Mouse (Mus musculus) embryonic fibroblast, embryonic 13.5 days (primary cell): ENCODE results near the gene Smad3. TPM values are rescaled to one million over a fixed set of nuclear protein-coding genes. Genes with fewer than 3 reads are reported as not detected.

Experiments
- H3K27ac ChIP-seq: 2 replicates; pipeline ENCODE4 v1.5.1; 2012; ENCODE audit warnings: low read length, control low read depth, inconsistent platforms; ENCODE audit not compliant: insufficient read depth
- H3K4me1 ChIP-seq: 2 replicates; pipeline ENCODE4 v1.6.1; 2011; ENCODE audit warnings: low read length; ENCODE audit not compliant: control insufficient read depth, insufficient read depth
- H3K4me3 ChIP-seq: 2 replicates; pipeline ENCODE4 v1.5.1; 2011; ENCODE audit warnings: mild to moderate bottlenecking, control low read depth, low read length; ENCODE audit not compliant: insufficient read depth
- CTCF ChIP-seq: IDR thresholded peaks from 2 replicates; pipeline ENCODE4 v1.5.1; 2011; ENCODE audit warnings: mild to moderate bottlenecking, control low read depth, low read length, moderate library complexity, borderline replicate concordance; ENCODE audit not compliant: insufficient read depth
- POLR2A ChIP-seq: IDR thresholded peaks from 2 replicates; pipeline ENCODE4 v1.6.1; 2011; ENCODE audit warnings: low read depth, mild to moderate bottlenecking, control low read depth, low read length, moderate library complexity
- polyA plus RNA-seq: library from polyadenylated mRNA; stranded (reverse); fragments of >200 nt; gene quantifications from 2 replicates; pipeline ENCODE4 v1.2.4, GENCODE M21; 2011; ENCODE audit warnings: low read depth; ENCODE audit not compliant: missing spikeins, insufficient read length

Gene Smad3
- polyA plus RNA-seq, 1 experiment, result 52.4 TPM

DNA sequence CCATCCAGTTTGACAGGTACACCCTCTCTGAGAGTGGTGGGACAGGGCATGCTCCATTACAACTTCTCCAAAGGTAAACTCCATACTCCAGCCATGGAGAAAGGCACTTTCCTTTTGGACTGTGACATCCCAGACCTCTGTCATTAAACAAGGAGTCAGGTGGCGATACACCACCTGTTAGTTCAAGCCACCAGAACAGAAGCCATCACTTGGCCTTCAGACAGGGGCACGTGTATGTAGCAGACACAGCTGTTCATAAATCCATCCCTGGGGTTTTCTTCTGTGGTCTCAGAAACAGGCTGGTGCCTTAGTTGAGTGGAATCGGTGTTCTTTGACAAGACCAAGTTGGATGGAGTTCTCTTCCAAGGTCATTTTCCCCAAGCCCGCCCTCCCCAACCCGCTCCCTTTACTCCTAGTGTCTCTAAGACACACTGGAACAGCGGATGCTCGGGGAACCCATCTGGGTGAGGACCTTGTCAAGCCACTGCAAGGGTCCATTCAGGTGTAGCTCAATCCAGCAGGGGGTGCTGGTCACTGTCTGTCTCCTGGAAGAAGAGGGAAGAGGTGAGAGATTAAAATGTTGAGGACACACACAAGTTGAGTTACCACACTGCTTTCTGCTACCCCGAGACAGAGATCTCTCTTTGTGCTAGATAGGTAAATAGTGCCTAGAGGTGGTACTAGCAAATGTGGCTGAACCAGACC is 107.8 kb downstream of the Smad3 start:
- H3K4me3 ChIP-seq, result no peak overlapping the region
- H3K27ac ChIP-seq, result no peak overlapping the region
- TF ChIP-seq POLR2A (no peak), CTCF (peak; percentile 20; the same call in 1 of the 2 replicates)
- H3K4me1 ChIP-seq, result peaks cover 11% of the 10 kb centered on the region

DNA sequence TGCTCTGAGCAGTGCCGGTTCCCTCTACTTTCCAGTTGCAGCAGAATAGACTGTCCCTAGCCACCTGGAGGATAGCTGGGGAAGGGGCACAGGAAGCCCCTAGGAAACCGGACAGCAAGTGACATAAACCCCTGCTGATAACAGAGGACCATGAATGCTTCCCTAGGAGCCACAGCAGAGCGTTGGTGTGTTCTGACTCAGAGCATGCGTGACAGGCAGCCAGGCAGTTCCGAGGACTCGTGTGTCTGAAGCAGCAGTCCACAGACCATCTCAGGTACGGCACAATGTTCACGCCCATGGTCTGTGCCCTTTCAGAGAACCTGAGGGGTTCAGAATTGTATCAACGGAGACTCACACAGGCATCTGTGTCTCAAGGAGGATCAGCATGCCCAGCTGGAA is 109.3 kb downstream of the Smad3 start:
- no peak overlapping the region for H3K4me3 ChIP-seq
- TF ChIP-seq CTCF, result no peak
- no peak for TF ChIP-seq POLR2A
- no peak overlapping the region for H3K27ac ChIP-seq
- peaks cover 11% of the 10 kb centered on the region for H3K4me1 ChIP-seq

DNA sequence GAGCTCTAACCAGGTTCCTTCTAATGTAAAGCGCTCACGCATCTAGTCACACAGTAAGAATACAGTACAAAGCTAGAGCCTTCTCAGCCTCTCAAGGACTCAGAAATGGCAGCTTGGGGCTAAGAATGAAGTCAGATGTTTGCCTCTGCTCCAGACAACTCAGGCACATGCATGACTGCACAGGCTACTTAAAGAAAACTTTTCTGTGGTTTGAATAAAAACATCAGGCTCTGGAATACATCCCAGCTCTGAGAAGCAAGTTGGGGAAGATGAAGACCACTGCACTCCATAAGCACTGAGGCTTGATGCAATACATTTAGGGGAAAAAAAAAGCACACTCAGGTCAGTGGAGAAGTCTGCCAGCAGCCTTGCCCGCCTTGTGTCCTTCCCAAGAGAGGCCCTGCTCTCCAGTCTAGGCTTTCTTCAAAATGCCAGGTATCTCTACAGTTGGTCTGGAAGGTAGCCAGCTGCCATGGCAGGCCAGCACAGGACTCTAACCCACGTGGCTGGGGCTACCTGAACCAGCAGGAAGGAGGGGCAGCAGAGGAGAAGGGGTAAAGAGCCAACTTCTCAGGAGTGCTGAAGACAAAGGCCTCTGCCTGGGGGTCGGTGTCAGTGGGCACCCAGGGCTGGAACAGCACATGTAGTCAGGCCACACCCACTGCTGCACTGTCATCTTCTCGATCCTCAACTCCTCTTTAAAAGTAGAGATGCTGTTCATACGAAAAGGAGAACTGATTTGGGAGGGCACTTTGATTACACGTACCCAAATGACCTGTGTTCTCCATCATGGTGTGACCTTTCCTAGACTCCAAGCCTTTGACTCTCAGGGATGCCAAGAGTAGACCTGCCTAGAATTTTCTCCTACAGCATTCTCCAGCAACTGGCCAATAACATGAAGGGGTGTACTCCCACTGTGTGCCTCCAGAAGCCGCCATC is 109.9 kb downstream of the Smad3 start:
- peaks cover 11% of the 10 kb centered on the region for H3K4me1 ChIP-seq
- TF ChIP-seq CTCF (no peak), POLR2A (no peak)
- H3K4me3 ChIP-seq, result no peak overlapping the region
- H3K27ac ChIP-seq, result no peak overlapping the region

DNA sequence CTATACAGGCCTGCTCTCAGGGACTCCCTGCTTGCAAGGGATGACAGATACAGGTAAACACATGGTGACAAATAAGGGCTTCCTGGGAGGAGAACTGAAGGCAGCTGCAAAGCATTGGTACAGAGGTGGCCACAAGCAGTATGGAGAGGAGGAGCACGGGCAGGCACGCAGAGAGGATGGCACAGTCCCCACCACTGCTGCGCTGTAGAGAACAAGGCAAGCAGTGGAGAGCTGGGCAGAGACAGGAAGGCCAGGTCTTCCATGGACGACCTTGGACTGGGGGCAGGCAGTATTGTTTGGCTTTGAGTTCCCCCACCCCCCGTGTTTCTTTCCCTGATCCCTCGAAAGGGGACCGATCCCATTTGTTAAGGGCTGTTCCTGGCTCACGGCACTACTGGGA is 112.7 kb downstream of the Smad3 start:
- no peaks in the 10 kb centered on the region for H3K4me1 ChIP-seq
- H3K4me3 ChIP-seq, result no peak overlapping the region
- H3K27ac ChIP-seq, result no peak overlapping the region
- TF ChIP-seq POLR2A (no peak), CTCF (no peak)

GRCm38 (mm10) chr9:63644011-63644410 is 113.8 kb downstream of the Smad3 start:
- no peak overlapping the region for H3K4me3 ChIP-seq

DNA sequence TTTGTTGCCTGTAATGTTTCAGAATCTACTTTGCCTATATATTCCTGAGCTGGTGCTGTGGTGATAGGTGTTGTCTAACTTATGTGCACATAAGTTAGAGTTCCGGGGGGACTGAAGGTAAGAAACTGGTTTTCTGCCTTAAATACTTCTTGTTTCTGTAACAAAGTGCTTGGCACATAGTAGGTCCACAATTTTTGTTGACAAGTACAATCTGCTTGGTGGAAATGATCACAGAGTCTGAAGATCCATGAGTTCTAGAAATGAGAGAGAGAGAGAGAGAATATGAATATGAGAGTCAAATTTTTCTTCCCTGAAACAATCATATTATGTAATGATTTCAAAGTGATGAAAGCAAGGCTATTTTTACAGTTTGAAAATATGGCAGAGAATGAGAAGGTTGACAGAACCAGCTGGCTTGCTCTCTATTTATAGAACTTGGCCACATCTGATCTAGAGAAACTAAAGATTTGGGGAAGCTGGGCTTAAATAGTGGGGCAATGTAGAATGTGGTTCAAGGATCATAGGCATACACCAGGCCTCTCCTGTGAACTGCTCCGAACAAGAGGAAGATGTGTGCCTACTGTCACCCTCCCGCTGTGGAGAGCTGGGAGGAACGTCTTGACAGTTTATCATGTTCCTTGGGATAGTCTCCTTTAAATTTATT is 115.7 kb downstream of the Smad3 start:
- Histone ChIP-seq H3K4me3 (no peak overlapping the region), H3K4me1 (no peaks in the 10 kb centered on the region), H3K27ac (no peak overlapping the region)
- TF ChIP-seq POLR2A (no peak), CTCF (no peak)

More at GRCm38 (mm10) chr9:63644011-63644410, 113.8 kb downstream of the Smad3 start:
- TF ChIP-seq POLR2A (no peak), CTCF (no peak)
- H3K27ac ChIP-seq, result no peak overlapping the region
- no peaks in the 10 kb centered on the region for H3K4me1 ChIP-seq

GRCm38 (mm10) chr9:63636113-63636512 is 121.7 kb downstream of the Smad3 start:
- no peak overlapping the region for H3K27ac ChIP-seq

GRCm38 (mm10) chr9:63633334-63633733 is 124.5 kb downstream of the Smad3 start:
- Histone ChIP-seq H3K4me1 (no peaks in the 10 kb centered on the region), H3K4me3 (no peak overlapping the region), H3K27ac (no peak overlapping the region)
- TF ChIP-seq CTCF (no peak), POLR2A (no peak)

More at GRCm38 (mm10) chr9:63636113-63636512, 121.7 kb downstream of the Smad3 start:
- Histone ChIP-seq H3K4me1 (no peaks in the 10 kb centered on the region), H3K4me3 (no peak overlapping the region)
- no peak for TF ChIP-seq POLR2A

- Histone ChIP-seq H3K4me1 (no peaks in the 10 kb centered on the region), H3K27ac (no peak overlapping the region), H3K4me3 (no peak overlapping the region)
- TF ChIP-seq POLR2A (no peak), CTCF (no peak)
Measured at GRCm38 (mm10) chr9:63632924-63633323, 124.9 kb downstream of the Smad3 start.

GRCm38 (mm10) chr9:63632045-63632444 is 125.7 kb downstream of the Smad3 start:
- Histone ChIP-seq H3K27ac (no peak overlapping the region), H3K4me1 (no peaks in the 10 kb centered on the region), H3K4me3 (no peak overlapping the region)
- TF ChIP-seq CTCF (no peak), POLR2A (no peak)
